Mouse (Mus musculus) olfactory bulb, adult 2 months (tissue): ENCODE data around the gene Cdk7.

Source experiments
- CTCF ChIP-seq: fragments of 200-500 bp; IDR thresholded peaks from 2 replicates; pipeline ENCODE4 v1.5.1; 2012; ENCODE audit warnings: low read depth, mild to moderate bottlenecking, low read length, moderate library complexity; ENCODE audit not compliant: insufficient read depth
- POLR2A ChIP-seq: fragments of 200-500 bp; IDR thresholded peaks from 2 replicates; pipeline ENCODE4 v1.6.1; 2012; ENCODE audit warnings: mild to moderate bottlenecking, low read depth, low read length, moderate library complexity; ENCODE audit not compliant: insufficient read depth

DNA sequence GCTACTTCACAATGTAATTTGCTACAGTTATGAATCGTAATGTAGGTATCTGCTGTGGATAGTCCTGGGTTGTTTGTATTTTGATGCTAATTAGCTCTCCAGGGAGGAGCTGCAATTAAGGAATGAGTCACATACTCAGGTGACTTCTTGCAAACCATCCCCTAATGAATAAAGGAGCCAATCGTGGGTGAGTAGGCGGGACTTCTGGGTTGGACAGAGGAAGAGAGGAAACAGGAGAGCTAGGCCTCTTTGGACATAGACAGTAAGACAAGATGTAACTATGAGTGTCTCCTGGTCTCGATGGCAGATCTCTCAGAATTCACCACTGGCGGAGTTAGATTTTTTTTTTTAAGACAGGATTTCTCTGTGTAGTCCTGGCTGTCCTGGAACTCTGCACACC, 9.1 kb downstream of the Cdk7 start:
- TF ChIP-seq CTCF (no peak), POLR2A (no peak)
